Comparison of ENCODE assay signal across 24 mouse cellular contexts in the genomic region with DNA sequence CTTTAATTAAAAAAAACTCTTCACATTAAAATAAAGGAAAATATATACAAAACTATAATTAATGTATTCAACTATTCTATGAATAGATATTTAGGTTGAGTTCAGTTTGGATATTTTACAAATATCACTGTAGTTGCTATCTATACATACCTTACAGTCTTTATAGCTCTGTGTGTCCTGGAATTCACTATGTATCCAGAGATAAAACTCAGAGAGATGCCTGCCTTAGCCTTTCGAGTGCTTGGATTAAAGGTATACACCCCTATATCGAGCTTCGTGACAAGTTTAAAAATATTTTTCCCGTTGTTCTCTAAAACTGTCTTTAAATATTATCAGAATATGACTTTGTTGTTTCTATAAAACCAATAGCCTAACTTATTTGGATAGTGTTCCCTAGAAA.
"Had no signal": no experiment of that assay in that cellular context is flagged by ENCODE, and none has a peak within 500 bp of the region (broad histone marks: within the 10 kb centered on the region; RNA-seq: fewer than 3 reads in every experiment).

No protein-coding gene starts in this region.

- H3K4me2 ChIP-seq: heart, embryonic 12.5 days; hindbrain, embryonic 12.5 days; hindbrain, embryonic 14.5 days; intestine, embryonic 15.5 days; limb, embryonic 13.5 days; limb, embryonic 15.5 days had no signal

- H3K36me3 ChIP-seq: heart, embryonic 10.5 days; heart, embryonic 12.5 days; hindbrain, embryonic 10.5 days; hindbrain, embryonic 12.5 days; intestine, embryonic 15.5 days; limb, embryonic 13.5 days; limb, embryonic 15.5 days had no signal

- H3K9me3 ChIP-seq: heart, embryonic 10.5 days; heart, embryonic 12.5 days; hindbrain, embryonic 10.5 days; hindbrain, embryonic 12.5 days; intestine, embryonic 15.5 days; limb, embryonic 13.5 days; limb, embryonic 15.5 days had no signal

- H3K9ac ChIP-seq: heart, embryonic 12.5 days; hindbrain, embryonic 12.5 days; hindbrain, embryonic 14.5 days; intestine, embryonic 15.5 days; limb, embryonic 13.5 days; limb, embryonic 15.5 days; liver, embryonic 14.5 days had no signal

- H3K4me1 ChIP-seq: heart, embryonic 10.5 days; heart, embryonic 12.5 days; hindbrain, embryonic 10.5 days; hindbrain, embryonic 12.5 days; intestine, embryonic 15.5 days; limb, embryonic 13.5 days; limb, embryonic 15.5 days had no signal

- ATAC-seq: hindbrain, embryonic 16.5 days; inflammation-experienced regulatory T-cells, adult 6 months; intestine, embryonic 15.5 days; intestine, postnatal 0 days had no signal

- H3K4me3 ChIP-seq: heart, embryonic 10.5 days; heart, embryonic 12.5 days; hindbrain, embryonic 10.5 days; hindbrain, embryonic 12.5 days; intestine, embryonic 15.5 days; limb, embryonic 13.5 days; limb, embryonic 15.5 days had no signal

- H3K27me3 ChIP-seq: intestine, embryonic 15.5 days had no signal

- DNase-seq: gastrocnemius, postnatal 14 days; gastrocnemius, postnatal 36 days; heart, adult 11 months; heart, postnatal 10 days; heart, postnatal 4 days; kidney, adult 18-20 months; kidney, adult 8-10 months; kidney, postnatal 14 days; kidney, postnatal 36 days; layer of hippocampus, adult 9-11 months; layer of hippocampus, postnatal 36 days; left cerebral cortex, postnatal 4 days had no signal

- H3K27ac ChIP-seq: heart, embryonic 10.5 days; hindbrain, embryonic 10.5 days; hindbrain, embryonic 12.5 days; hindbrain, embryonic 14.5 days; intestine, embryonic 15.5 days; limb, embryonic 13.5 days; limb, embryonic 15.5 days; liver, embryonic 14.5 days had no signal
